Mouse (Mus musculus): ENCODE data around the gene Disp3. TPM values are rescaled to one million over a fixed set of nuclear protein-coding genes. Genes with fewer than 3 reads are reported as not detected.

The Disp3 gene
- total RNA-seq, 2 experiments from 2014 or later: 29.4 to 32.3 TPM

DNA sequence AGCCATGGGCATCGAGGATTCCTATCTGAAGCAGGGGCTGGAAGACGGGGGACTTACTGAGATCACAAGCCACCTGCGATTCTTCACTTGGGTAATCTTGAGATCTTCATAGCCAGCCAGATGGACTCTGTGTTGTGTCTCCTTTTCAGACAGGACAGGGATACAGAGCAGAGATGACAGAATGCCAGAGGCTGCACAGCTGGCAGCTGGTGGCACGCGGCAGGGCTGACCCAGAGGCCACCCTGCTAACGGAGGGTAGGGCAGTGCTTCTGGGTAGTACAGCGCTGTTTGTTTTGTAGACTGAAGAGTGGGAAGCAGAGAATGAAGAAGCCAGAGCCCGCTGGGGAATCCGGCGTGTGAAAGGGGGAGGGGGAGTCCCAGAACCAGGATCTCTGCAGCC, 64.8 kb downstream of the Disp3 start:
- no peak for DNase-seq (ENCODE audit: low spot score in 2 of 2)

DNA sequence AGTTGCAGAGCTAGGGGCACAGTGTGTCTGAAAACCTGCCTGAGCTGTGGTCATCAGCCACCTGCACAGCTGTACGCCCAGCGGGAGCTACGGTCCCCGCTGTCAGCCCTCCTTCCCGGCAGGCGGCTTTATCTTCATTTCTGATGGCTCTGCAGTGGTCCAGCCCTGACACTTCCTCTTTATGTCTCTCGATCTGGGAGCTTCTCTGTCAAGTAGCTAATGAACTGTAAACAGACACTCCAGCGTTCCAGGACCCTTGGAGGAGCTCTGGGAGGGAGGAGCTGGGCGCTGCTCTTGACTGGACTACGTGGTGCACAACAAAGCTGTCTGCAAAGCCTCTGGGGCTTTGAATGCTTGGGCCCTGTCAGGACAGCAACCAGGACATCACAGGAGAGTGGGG, 67.1 kb downstream of the Disp3 start:
- DNase-seq (ENCODE audit: low spot score in 2 of 2): no peak

DNA sequence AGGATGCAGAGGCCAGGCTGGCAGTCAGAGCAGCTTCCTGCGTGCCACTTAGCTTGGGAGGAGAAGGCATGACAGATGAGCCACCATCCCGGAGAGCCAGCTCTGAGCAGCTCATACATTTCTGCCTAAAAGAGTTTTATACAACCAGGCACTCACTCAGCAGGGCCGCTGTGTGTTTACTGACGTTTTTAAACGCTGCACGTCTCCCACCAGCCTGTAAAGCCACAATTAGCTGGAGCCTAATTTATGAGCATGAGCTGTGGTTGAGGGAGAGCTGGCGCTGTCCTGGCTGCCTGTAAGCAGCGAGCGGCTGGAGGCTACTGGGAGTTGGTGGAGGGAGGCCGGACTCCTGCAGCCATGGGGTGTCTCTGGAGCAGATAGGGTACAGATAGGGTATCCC, 69.5 kb downstream of the Disp3 start:
- no peak for DNase-seq (ENCODE audit: low spot score in 2 of 2)

- DNase-seq (ENCODE audit: low spot score in 2 of 2): no peak
These were observed 72.4 kb downstream of the Disp3 start for GRCm38 (mm10) chr4:148215264-148215900.

DNA sequence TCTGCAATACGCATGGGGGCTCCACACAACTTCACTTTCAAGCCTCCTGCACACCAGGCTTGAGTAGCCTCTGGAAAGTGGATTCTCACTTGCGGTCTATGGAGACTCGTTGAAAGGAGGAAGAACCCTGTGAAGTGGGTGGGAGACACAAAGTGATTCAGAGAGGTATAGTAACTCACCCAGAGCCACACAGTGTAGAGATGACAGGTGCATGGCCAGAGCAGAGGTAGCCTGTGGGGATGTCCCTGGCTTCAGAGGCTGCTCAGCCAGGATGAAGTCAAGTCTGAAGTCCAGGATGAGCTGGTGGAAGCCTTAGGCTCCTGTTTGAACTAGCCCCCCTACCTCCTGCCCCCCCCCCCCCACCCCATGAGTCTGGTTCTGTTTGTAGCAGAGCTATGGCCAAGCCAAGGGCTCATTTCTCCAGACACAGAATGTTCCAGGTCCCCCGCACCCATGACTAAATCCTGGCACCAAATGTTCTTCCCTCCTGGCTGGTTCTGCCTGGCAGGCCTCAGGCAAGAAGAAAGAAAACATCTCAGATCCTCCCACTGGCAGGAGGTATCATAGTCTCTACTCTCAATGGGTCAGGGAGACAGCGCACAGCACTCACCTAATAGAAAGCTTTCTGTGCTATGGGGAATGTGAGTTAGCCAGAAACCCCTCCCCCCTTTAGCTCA, 73.2 kb downstream of the Disp3 start:
- DNase-seq (ENCODE audit: low spot score in 2 of 2): peak in 1 of 2 experiments; percentile 82

- no peak for DNase-seq (ENCODE audit: low spot score in 2 of 2)
These were observed 82.9 kb downstream of the Disp3 start for GRCm38 (mm10) chr4:148204873-148205232.

DNA sequence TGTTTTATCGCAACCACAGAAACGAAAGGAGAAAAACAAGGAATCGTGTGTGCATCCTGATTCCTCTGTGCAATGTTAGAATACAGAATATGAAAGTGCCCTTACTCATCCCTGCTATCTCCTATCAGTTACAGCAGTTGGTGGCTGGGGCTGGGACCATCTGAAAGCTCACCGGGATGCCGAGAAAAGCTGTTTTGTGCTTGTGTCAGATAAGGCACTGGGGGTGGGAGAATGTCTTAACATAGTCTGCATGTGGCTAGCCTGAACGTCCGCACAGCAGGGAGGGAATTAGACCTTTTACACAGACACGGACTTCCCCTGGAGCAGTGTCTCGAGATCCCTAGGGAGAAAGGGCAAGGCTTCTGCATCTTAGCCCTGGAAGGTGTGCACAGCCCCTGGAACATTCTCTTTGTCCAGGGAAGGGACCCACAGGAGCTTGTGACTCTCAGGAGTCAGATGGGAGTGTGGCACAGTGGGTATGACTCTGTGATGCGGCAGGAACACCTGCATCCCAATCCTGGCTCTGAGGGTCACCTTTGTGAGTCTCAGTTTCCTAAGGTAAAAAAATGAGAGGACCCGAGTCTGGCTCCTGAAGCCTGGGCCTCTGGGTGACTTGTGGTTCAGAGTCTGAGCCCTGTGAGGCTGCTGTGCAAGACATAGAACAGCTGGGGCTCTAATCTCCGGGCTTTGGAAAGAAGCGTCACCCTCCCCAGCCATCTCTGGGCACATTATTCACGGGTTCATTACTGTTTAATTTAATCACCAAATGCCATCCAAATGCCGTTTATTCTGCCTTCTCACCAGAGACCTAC, 83.5 kb downstream of the Disp3 start:
- no peak for DNase-seq (ENCODE audit: low spot score in 2 of 2)

GRCm38 (mm10) chr4:148203557-148203956, 84.2 kb downstream of the Disp3 start:
- DNase-seq (ENCODE audit: low spot score in 2 of 2): no peak

- DNase-seq (ENCODE audit: low spot score in 2 of 2): no peak
These were observed 89.0 kb downstream of the Disp3 start for GRCm38 (mm10) chr4:148198721-148199120.

GRCm38 (mm10) chr4:148194400-148194799, 93.4 kb downstream of the Disp3 start:
- DNase-seq (ENCODE audit: low spot score in 2 of 2): no peak

GRCm38 (mm10) chr4:148192707-148193245, 95.0 kb downstream of the Disp3 start:
- DNase-seq (ENCODE audit: low spot score in 2 of 2): no peak

Other genes starting within 250 kb of the Disp3 start
- 10 to 100 TPM; 64.2 to 65.0 TPM for gene Clcn6, start 249.1 kb downstream of the Disp3 start, total RNA-seq (2021)
- gene Mthfr, start 248.9 kb downstream of the Disp3 start, total RNA-seq (2021): 10 to 100 TPM; 25.6 to 26.4 TPM
- gene Agtrap, start 199.9 kb downstream of the Disp3 start, total RNA-seq (2021): 1 to 10 TPM; 8.9 to 9.0 TPM
- gene Mad2l2, start 157.6 kb downstream of the Disp3 start, total RNA-seq (2021): 10 to 100 TPM; 19.8 to 22.1 TPM
- 1 to 10 TPM; 4.8 to 5.6 TPM for gene Draxin, start 157.3 kb downstream of the Disp3 start, total RNA-seq (2021)
- 10 to 100 TPM; 24.6 to 27.4 TPM for gene Fbxo6, start 135.8 kb downstream of the Disp3 start, total RNA-seq (2021)
- gene Fbxo44, start 127.5 kb downstream of the Disp3 start, total RNA-seq (2021): 100 to 1,000 TPM in 1 of 2 experiments, 10 to 100 TPM in 1; 98.6 to 111 TPM
- gene Fbxo2, start 127.3 kb downstream of the Disp3 start, total RNA-seq (2021): 10 to 100 TPM; 65.2 to 72.1 TPM
- 1 to 10 TPM; 8.9 to 9.1 TPM for gene Ubiad1, start 156.8 kb upstream of the Disp3 start, total RNA-seq (2021)
- 10 to 100 TPM; 80.2 to 80.7 TPM for gene Mtor, start 160.6 kb upstream of the Disp3 start, total RNA-seq (2021)
- under 1 TPM; 0.29 to 0.30 TPM for gene Angptl7, start 212.5 kb upstream of the Disp3 start, total RNA-seq (2021)

Measured in layer of hippocampus, postnatal 14 days (tissue).